Mouse (Mus musculus) induced T-regulatory cell, adult 2 months (primary cell): ENCODE measurements at regions not wholly inside any gene's neighbourhood (a gene's known extent, or its start where the extent isn't known, plus 50 kb on each side); places are given as distances from the start of the nearest gene placed in this dataset.

ENCODE experiments used
- DNase-seq: peaks from one replicate; pipeline ENCODE4 v3.0.0-alpha.2; 2012; ENCODE audit warnings: low read depth

DNA sequence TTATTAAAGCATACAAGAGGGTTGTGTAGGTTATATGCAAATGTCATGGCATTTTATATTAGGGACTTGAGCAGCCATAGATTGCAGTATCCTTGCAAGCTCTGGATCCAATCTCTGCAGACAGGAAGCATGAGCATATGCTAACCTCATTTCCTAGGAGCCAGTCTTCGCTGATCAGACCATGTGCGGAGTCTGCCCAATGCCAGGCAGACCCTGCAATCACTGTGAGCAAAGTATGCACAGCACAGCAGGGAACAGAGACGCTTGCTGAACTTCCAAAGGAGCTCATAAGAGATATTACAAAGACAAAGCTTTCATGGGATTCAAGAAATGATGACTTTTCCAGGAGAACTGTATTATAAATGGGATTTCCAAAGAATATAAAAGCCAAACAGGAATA is 65.2 kb upstream of the Fbxl4 start:
- DNase-seq = no peak

DNA sequence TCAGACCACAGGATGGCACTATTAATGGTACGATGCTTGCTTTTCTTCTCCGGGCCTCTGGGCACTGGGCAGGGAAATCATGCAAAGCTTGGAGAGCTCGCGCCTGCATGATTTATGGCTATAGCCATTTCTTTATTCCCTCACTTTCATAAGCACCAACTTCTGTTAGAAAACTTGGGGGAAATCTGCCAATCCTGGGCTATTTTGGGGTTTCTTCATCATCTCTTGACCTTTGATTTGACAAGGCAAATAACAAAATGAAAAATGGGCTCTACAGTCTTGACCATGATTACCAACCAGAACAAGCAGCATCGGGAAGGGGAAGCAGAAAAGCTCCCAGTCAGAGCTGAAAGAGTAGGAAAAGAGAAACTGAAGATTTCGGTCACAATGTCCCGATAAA is 57.1 kb upstream of the Fbxl4 start:
- no peak for DNase-seq

DNA sequence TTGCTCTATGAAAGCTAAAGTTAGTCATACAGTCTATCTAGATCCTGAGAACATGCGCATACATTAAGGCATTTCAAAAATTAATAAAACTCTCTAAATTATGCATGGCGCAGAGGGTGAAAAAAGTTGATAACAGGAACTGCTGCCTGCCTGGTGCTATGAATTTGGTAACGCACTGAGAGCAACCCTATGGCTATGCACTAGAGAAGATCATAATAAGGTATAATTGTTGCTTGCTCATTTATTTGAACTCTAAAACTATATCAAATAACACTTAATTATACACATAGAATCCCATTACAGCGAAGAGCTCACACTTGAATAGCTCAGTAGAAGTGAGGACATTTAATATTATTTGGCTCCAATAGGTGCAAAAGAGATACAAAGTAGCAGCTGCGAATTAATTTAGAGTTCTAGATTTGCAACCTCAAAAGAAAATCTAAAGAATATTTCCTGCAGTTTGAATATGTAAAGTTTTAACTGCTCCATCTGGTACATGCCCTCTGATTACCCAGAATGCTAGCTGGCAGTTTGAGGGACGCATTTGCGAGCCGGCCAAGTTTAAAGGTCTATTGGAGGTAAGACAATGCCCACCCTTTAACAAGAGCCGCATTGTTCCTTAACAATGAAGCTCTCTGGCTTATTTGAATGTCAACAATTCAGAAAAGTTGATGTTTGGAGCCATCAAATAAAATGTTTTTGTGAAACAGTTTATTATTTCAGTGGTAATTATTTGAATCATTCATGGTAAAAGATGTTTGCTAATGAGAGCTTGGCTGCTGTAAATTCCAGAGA is 56.0 kb upstream of the Fbxl4 start:
- no peak for DNase-seq

DNA sequence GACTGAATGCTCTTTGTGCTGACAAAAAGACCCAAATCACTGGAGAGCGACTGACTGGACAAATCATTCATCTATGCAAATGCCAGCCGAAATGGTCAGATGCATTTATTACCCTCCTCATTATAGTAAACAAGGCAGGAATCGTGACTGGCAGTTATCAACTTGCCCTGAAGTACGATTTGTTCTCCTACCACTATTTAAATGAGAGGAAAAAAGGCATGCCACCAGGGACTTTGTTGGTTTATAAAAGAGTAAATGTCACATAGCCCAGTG is 55.5 kb upstream of the Fbxl4 start:
- no peak for DNase-seq

DNA sequence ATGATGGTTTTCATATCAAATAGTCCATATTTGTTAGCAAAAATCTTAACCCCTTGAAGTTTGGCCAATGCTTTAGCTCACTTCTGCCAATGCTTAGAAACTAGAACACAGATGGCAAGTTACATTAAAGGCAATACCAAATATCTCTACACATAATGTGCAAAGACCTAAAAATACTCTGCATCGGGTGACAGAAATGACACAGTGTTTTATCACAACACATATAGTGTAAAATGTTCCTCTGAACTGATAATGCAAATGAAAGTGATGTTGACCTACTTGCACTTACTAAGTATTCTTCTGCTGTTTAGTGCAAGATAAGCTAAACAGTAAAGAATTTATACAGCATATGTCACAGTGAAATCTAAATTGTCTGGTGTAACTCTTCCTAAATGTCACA is 55.1 kb upstream of the Fbxl4 start:
- DNase-seq = no peak
